Mouse (Mus musculus) mouse embryonic stem cell (cell line): Measurements from ENCODE around the gene Ch25h.

Experiments used
- in situ Hi-C, 2 experiments: fragments of 300-500 bp; cut with MboI; formaldehyde crosslinking; loops; 1 replicate in 1 of 2; 3 replicates in 1 of 2; pipeline ENCODE4 v1.14.3; 2019 to 2020; ENCODE audit warnings: low sequenced_read_pairs in 2 of 2, low pct_unique_long_range_greater_than_20kb in 1 of 2, mixed read lengths in 1 of 2; ENCODE audit not compliant: unreplicated experiment in 1 of 2

The Ch25h gene

DNA sequence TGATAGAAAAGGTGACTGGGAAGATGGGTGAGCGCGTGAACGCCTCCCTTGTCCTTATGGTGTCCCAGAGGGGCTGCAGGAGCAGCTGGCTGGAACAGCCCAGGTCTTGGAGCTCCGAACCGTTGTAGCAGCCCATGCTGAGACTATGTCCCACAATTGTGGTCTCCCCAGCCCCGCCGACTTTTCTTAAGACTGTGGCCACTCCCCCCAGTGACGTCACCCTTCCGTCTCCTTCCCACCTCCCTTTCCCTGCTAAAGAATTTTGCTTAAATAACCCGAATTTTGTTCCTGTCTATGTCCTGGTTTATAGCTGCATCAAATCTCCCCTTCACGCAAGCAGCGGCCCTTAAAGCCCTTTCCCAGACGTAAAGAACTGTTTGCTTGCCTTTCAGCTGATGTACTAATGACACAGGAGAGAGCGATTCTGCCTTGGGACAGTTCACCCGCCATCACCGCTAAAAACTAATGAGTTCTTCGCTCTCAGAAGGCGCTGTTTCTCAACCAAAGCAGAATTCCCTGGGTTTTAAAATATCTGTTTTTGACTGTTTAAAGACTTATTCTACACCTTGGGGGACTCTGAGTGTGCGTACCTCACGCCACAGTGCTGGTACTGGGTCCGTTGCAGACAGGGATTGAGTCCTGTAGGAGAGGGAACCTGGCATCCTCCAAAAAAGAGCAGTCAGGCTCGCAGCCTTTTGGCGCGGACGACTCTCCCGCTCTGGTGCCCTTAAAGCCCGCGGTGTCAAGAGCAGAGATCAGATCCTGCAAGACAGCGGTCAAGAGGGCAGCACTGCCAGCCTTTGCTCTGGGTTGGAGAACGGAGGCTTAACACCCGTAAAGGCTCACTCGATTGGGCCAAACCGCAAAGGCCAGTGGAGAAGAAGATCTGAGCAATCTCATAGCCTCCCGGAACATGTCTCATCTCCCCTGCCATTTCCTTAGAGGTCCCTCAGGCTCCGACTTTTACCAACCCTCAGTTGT is at the start of gene Ch25h:
TSS of gene Ch25h (minus strand) at position 174 of the 981 bp plus-strand sequence.
- in situ Hi-C loops, result loop anchor here in 1 of 2 experiments (25.0 kb wide), 1 partner anchor 238 kb away; no protein-coding TSS in a partner anchor

DNA sequence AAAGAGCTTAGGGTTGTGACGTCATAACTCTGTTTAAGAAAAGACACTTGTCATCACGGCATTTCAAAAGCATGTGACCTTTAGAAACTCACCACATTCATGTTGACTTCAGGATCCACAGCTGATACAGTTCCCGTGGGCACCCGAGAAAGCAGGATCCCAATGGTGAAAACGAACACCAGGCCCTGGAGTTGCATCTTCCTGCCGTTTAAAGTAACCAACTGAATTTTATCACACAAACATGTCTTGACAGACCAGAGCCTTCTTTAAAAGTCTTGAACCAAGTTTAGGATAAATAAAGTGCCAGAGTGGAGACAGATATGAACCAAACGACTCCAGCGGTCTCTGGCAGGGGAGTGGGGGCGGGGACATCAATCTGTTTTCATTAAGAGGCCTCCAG is 49.7 kb upstream of the Ch25h start:
- in situ Hi-C loops, result loop anchor here in 1 of 2 experiments (25.0 kb wide), 1 partner anchor 138 kb away; no protein-coding TSS in a partner anchor

GRCm38 (mm10) chr19:34523106-34523725 is 48.3 kb upstream of the Ch25h start:
- in situ Hi-C loops, result loop anchor here in 1 of 2 experiments (25.0 kb wide), 1 partner anchor 139 kb away; no protein-coding TSS in a partner anchor

DNA sequence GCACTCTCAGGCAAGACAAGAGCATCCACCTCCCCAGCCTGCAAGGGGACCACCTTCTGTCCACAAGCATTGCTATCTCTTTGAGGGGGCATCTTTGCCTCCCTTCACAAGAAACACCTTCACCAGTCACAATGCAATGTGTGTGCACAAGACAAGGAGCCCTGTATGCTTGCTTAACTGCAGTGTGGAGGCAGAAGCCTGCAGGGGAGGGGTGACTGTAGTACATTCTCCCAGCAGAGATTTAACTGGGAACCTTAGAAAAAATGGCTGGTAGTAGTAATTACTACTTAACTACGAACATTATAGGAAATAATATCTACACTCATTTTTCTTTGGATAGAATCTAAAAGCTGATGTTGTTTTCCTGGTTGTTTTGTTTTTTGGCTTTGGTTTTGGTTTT is 47.0 kb upstream of the Ch25h start:
- in situ Hi-C loops, result loop anchor here in 1 of 2 experiments (25.0 kb wide), 1 partner anchor 140 kb away; no protein-coding TSS in a partner anchor

DNA sequence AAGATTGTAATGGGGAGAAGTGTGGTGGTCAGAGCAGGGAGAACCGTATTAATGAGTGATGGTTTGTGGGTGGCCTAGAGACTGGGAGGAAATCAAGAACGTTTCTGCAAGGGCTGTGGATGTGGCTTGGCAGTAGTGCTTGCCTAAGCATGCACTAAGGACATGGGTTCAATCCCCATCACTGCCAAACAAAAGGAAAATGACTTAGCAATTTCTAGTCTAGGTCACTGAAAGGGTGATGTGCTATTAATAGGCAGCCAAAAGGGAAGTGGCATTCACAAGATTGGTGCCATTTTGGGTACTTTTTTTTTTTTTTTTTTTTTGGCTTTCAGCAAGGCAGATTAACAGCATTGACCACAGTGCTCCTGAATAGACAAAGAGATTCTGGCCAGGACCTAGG is 46.4 kb upstream of the Ch25h start:
- in situ Hi-C loops, result loop anchor here in 1 of 2 experiments (25.0 kb wide), 1 partner anchor 141 kb away; no protein-coding TSS in a partner anchor

GRCm38 (mm10) chr19:34520051-34520450 is 45.1 kb upstream of the Ch25h start:
- in situ Hi-C loops, result loop anchor here in 1 of 2 experiments (25.0 kb wide), 1 partner anchor 142 kb away; no protein-coding TSS in a partner anchor

DNA sequence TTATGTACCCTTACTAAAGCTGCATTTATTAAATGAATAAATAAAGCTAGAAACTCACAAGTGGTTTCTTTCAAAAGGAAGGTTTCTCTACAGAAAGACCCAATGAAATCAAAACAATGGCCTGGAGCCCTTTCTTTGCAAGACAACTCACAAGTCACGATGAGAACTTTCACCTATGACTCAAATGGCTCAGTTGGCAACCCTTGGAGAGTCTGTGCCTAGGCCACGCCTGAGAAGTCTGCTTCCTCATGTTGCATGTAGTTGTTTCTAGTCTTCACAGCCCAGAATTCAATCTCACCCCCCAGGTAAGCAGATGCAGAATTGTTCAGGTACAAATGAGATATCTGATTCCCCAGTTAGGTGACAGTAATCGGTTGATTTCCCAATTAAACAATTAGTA is 44.7 kb upstream of the Ch25h start:
- in situ Hi-C loops, result loop anchor here in 1 of 2 experiments (25.0 kb wide), 1 partner anchor 143 kb away; no protein-coding TSS in a partner anchor

GRCm38 (mm10) chr19:34518786-34519185 is 43.8 kb upstream of the Ch25h start:
- in situ Hi-C loops, result loop anchor here in 1 of 2 experiments (25.0 kb wide), 1 partner anchor 144 kb away; no protein-coding TSS in a partner anchor

- in situ Hi-C loops, result loop anchor here in 1 of 2 experiments (25.0 kb wide), 1 partner anchor 144 kb away; no protein-coding TSS in a partner anchor
Observed at GRCm38 (mm10) chr19:34517812-34518594, 43.0 kb upstream of the Ch25h start.

DNA sequence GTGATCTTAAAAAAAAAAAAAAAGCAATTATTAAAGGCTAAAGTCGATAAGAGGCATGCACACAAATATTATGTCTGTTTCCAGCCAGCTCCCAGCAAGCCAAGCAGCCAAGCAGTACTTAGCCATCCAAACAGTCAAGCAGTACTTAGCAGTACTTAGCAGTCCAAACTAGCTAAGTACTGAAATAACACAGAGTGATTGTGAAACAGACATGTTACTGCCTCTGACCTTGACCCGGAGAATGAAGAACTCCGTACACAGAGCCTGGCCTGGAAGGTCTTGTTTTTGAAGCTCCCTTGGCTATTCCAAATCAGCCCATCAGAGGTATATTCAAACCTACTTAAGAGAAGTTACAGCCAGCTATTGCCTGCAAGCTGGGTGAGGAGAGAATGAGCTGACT is 42.2 kb upstream of the Ch25h start:
- in situ Hi-C loops, result loop anchor here in 1 of 2 experiments (25.0 kb wide), 1 partner anchor 145 kb away; no protein-coding TSS in a partner anchor

DNA sequence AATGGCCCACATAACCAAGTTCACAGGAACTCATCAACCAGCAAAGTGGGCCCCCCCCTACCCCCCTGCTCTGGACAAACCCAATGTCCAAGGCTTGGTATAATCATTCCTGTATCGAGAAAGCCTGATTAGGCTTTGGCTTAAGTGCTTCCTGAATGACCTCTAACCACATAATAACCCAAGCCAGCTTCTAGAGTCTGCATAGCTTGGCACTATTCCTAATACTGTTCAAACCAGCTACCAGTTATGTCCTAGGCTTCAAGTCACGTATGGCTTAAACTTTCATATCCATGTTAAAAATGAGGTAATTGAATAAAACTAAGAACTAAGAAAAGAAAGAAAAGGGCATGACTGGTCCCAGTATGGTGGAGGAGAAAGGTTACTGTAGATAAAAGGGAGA is 41.4 kb upstream of the Ch25h start:
- in situ Hi-C loops, result loop anchor here in 1 of 2 experiments (25.0 kb wide), 1 partner anchor 146 kb away; no protein-coding TSS in a partner anchor

- in situ Hi-C loops, result loop anchor here in 1 of 2 experiments (25.0 kb wide), 1 partner anchor 147 kb away; no protein-coding TSS in a partner anchor
Observed at GRCm38 (mm10) chr19:34515681-34516080, 40.7 kb upstream of the Ch25h start.

DNA sequence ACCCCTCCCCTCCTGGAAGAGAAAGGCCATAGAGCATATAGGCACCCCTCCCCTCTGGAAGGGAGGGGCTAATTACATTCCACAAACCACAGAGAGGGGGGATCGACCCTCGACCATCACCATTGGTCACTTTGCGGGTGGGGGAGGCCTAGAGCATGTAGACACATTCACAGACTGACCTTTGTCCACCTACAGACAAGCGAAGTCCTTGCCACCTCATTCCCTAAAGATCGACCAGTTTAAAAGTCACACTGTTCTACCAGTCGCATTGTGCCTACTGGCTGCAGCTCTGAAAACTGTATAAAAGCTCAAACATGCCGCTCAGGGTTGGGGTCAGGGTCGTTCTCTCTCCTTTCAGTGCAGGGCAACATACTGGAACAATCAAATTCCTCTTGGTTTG is 36.6 kb upstream of the Ch25h start:
- in situ Hi-C loops, result loop anchor here in 1 of 2 experiments (25.0 kb wide), 1 partner anchor 151 kb away; no protein-coding TSS in a partner anchor

GRCm38 (mm10) chr19:34510717-34511116 is 35.8 kb upstream of the Ch25h start:
- in situ Hi-C loops, result loop anchor here in 1 of 2 experiments (25.0 kb wide), 1 partner anchor 152 kb away; no protein-coding TSS in a partner anchor

- in situ Hi-C loops, result loop anchor here in 1 of 2 experiments (25.0 kb wide), 1 partner anchor 157 kb away; no protein-coding TSS in a partner anchor
Observed at GRCm38 (mm10) chr19:34505161-34505721, 30.3 kb upstream of the Ch25h start.

- in situ Hi-C loops, result loop anchor here in 1 of 2 experiments (25.0 kb wide), 1 partner anchor 162 kb away; no protein-coding TSS in a partner anchor
Observed at GRCm38 (mm10) chr19:34500763-34501162, 25.8 kb upstream of the Ch25h start.

GRCm38 (mm10) chr19:34496353-34496752 is 21.4 kb upstream of the Ch25h start:
- in situ Hi-C loops, result loop anchor here in 1 of 2 experiments (25.0 kb wide), 1 partner anchor 259 kb away; no protein-coding TSS in a partner anchor
